Mouse (Mus musculus): ENCODE results near the gene Myh3.

The Myh3 gene

DNA sequence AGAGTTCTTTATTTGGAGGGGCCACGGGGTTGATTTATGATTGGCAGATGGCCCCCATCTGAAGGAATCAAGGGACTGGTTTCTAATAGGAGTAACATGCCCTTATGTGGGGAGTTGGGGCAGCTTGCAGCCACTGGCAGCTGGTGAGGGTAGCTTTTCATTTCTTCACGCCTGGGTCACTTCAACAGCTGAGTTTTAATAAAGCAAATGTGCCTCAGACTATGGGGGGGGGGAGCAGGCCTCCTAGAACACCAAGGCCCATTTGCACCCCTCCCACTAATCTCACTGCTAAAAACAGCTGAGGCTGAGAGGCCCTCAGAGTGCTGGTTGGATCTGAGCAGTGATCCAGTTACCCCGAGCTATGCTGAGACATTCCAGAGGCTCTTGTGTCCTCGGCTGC lies 27.6 kb downstream of the Myh3 start:
- DNase-seq (ENCODE audit: low spot score): no peak

DNA sequence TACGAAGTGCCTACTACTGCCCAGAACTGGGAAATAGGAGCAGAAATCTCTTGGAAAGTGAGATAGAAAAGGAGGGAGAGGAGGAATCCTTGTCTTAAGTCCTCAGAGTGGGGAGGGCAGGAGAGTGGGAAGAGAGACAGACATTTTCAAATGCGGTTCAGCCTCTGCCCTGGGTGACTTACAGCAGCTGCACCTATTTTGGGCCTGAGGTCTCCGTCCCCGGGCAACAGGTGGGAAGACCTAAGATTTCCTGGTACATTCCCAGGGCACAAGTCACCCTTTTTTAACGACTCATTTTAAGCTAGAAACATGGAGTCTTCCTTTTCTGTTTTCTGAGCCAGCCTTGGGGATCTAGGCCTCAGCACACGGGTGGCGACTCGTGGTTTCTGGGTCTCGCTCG lies 28.9 kb downstream of the Myh3 start:
- no peak for DNase-seq (ENCODE audit: low spot score)

DNA sequence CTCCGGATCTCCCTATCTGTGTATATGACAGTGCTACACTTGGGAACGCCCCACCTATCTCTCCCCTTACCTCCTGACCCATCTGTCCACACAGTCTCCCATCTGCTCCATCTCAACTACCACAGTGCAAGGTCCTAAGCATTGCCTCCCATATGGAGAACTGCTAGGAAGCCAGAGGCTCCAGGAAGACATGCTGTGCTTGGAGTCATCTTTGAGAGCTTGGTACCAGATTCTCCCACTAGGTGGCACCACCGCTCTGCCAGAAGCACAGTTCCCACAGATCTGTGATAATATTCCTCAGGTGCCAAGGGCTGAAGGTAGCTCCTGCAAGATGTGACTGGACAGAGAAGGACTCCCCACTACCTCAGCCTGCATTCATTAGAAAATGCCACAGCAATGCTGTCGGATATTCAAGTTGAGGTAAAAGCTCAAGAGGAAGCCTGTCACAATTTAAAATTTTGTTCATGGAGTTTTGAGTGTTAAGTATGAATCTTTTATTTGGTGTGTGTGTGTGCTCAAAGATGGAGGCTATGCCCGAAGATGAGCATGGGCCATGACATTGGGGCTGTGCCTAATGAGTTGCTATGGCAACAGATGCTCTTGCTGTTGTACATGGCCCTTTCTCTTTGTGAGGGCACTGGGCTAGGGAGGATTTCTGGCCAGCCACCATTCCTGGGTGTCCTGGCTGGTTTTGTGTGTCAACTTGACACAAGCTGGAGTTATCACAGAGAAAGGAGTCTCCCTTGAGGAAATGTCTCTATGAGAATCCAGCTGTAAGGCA lies 32.3 kb downstream of the Myh3 start:
- peak; percentile 59 for DNase-seq (ENCODE audit: low spot score)

DNA sequence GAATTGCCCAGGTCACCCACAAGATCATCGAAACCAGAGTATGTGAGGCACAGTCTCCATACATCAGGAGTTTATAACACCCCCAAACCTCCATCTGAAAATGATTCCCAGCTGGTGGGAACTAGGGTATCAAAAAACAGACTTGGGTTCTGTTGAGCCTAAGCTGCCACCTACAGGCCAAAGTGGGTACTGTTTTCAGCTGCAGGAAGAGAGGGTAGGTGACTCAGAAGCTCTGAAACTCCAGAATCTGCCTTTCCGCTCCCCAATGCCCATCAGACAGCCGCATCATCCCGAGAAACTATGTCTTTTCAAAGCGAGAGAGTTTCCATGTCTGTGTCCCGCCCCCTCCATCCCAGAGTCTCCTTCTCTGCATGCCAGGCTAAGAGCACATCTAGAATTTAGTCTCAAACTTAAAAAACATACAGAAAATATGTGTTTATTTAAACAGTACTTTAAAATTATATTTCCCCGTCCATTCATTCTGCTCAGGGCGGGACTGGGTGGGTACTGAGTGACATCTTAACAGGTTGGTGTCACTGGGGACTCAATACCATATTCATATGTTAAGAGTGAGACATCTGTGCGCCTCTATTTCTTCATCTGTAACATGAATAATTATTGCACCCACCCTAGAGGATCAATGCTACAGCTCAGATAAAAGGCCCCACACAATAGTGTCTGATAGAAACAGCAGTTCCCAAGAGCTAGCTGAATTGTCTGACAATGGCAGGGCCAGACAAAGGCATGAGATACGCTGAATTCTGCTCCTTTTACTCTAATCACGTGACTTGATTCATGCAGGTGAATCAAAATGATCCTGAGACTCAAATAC lies 34.1 kb downstream of the Myh3 start:
- DNase-seq (ENCODE audit: low spot score): peak; percentile 46

DNA sequence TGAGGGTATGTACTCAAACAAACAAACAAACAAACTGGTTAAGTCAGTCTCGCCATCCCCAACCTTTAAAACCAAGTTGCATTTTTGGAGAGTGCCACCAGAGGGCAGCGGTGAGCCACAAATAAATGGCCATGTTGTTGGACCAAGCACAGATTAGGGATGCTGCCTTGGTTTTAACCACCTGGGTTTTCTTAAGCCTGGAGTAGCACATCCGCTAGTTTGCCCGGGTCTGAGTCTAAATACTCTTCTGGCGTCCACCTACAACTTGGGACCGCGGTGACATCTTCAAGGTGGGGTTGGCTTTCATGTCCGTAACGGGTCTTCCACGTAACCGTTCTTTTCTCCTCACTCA lies 34.7 kb downstream of the Myh3 start:
- peak; percentile 68 for DNase-seq (ENCODE audit: low spot score)

DNA sequence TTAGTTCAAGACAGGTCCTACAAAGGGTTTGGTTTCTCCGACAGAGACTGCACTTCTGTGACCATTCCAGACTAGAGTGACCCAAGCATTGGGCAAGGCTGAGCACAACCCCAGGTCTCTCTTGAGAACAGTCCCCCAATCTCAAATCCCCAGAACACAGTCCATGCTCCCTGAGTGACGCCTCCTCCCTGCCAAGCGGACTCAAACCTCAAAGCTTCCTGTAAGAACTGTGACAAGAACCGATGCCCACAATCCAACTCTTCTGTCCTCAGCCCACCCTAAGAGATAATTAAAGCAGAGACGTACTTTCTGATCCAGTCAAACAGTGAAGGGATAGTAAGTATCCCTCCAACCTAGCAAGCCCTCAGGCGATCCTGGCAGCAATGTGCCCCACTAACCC lies 35.3 kb downstream of the Myh3 start:
- no peak for DNase-seq (ENCODE audit: low spot score)

DNA sequence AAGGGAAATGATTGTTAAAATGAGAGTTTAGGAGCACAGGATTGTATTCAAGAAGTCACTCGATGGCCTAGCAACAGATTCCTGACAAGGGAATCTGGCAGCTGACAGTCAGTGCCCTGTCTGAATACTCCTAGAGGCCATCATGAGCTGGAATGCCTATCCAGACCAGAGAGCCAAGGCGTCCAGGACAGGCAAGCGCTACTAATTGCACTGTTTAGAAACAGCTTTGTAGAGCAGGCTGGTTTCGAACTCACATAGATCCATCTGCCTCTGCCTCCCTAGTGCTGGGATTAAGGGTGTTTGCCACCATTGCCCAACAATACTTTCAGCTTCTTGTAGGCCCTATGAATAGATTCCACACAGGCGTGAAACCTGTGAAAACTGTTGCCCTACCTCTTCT lies 36.2 kb downstream of the Myh3 start:
- DNase-seq (ENCODE audit: low spot score): no peak

DNA sequence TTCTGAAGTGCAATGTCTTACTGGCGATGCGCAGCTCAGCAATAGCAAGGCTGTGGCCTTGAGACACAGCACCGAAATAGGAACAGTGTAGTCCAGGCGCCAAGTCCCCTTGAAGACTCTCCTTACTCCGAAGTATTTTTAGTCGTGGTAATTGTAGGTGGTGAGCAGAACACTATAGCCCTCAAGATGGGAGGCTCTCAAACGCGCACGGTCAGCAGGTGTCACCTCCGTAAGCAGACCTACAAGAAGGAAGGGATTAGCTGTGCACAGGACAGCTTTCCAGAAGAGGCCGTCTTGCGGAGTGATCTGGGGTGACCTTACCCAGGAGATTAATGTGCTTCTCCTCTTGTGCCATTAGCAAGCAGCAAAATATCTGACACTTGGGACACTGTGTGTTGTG lies 36.8 kb downstream of the Myh3 start:
- no peak for DNase-seq (ENCODE audit: low spot score)

DNA sequence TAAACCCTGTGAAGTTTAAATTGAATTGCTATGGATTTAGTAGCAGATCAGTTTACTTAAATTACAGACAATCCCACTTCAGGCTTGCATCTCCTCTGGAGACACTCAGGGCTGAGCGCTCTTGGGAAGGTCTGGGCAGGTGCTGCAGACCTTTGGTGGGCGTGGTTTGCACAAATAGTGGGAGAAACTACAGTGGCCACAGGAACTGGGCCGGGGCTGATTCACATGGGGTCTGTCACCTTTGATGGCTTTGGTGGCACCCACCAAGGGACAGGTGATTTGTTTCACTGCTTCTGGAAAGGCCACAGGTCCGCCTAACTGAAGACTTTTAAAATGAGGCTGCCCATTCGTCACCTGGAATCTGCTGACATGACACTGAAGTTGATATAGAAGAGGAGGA lies 38.6 kb downstream of the Myh3 start:
- DNase-seq (ENCODE audit: low spot score): no peak

DNA sequence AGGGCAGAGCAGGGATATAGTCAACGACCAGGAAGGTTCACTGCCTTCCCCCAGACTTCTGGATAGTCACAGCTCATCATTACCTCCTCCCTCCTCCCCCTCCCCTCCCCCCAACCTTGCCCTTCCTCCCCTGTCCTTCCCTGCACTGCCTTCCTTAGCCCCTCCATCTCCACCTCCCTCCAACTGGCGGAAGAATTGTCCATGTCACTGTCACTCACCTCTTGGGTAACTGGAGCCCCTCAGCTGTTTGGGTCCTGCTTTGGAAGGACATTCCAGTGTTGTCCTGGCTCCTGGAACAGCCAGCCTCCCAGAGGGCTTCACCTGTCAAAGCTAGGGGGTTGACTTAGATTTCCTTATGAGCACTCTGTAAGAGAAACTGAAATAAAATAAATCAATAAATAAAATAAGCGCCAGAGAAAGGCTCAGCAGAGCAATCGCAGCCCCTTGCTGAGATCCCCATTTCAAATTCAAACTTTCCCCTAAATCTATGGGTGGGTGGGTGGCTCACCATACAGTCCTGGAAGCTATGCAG lies 41.5 kb downstream of the Myh3 start:
- DNase-seq (ENCODE audit: low spot score): no peak

DNA sequence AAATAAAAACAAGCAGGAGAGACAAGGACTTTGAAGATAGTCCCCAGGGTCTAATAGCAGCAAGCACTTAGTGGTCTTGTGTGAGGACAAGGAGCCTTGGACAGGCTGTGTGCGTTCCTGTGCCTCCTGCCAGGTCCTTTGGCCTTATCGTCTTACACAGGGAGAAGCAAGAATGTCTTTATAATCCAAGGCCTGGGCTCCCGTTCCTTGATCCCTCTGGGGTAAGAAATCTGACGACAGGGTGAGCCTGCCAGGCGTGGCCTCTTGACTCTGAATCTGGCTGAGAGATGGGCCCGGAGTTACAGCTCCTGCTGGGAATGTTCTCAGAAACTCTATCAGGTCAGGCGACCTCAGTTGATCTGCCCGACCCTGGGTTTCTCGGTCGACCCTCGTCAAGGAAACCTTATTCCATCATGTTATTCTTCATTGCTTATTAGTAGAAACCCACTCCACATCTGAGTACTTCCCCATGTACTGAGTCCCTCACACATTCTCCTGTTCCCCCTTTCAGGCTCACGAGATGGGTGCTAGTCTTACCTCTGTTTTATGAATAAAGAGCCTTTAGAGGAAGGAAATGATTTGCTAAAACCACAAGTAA lies 42.7 kb downstream of the Myh3 start:
- DNase-seq (ENCODE audit: low spot score): no peak

DNA sequence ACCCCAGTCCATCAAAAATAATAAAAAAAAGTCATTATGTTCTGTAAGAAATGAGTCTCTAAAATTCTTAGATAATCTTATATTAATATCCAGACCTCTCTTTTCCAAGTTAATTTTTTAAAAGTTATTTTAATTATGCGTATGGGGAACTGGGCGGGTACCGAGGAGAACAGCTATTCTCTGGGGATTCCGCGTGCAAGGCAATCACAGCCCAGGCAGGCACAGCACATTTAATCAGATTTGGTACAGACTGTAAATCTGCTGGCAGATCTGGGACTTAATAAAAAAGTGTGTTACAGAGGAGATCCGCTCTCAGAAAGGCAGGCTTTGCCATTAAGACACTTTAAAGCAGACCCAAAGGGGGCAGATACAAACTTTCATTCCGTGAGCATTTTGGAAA lies 46.8 kb downstream of the Myh3 start:
- DNase-seq (ENCODE audit: low spot score): no peak

DNA sequence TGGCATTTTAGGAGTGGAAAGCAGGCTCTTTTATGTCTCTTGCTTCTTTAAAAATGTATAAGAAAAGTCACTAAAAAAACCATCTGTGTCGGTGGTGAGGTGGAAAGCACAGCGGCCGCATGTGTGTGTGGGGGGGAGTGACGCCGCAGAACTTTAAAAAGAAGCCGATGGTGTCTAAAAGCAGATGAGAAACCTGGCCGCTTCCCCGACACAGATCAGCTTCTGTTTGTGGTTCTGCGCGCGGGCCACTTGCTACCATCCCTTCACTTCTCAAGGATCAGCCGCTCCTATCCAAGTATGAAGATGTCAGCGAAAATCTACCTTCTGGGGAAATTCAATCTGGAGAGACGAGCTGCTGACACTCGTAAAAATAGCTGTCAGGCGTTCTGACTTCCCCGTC lies 47.3 kb downstream of the Myh3 start:
- no peak for DNase-seq (ENCODE audit: low spot score)

DNA sequence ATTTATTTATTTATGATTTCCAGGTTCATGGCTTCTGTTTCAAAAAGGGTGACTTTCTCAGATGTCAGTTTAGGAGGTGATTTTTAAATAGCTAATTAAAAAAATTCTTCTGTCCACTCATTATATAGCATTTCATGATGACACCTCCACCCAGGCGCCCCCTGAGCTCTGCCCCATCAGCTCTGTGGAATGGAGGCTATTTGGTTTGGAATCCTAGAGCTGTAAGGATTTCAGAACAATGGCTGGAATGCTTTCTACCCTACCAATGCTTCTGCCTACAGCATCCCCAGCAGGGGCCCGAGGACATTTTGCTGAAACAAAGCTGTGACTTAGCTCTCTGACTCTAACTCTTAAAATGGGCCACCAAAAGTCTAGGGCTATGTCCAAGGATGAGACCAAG lies 55.4 kb downstream of the Myh3 start:
- DNase-seq (ENCODE audit: low spot score): no peak

DNA sequence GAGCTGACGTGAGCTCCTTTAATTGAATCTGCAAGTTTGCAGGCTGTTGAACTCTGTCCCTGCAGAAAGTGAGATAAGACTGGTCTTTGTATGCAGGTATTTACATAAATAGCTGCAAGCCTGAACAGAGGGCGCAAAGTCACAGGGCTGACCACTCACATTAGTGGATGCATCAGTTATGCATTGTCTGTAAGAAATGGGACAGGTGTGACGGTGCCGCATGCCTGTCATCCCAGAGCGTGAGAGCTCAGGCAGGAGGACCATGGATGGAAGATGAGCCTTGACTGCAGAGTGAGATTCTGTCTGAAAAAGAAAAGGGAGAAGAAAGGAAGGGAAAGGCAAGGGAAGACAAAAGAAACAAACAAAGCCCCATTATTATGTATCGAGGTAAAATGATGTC lies 56.6 kb downstream of the Myh3 start:
- DNase-seq (ENCODE audit: low spot score): no peak

DNA sequence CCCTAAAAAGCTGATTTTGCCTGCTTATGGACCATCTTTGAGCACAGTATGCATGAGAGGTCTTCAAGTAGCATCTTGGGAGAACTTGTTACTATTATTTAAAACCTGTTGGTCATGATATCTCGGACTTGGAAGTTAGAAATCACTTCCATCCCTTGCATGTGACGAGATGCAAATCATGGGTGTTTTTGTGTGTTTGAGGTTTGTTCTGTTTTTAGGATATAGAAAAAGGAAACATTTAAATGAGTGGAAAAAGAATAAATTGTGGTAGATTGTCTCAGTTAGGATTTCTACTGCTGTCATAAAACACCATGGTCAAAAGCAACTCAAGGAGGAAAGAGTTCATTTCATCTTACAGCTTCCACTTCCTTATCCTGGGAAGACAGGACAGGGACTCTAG lies 57.4 kb downstream of the Myh3 start:
- DNase-seq (ENCODE audit: low spot score): no peak

DNA sequence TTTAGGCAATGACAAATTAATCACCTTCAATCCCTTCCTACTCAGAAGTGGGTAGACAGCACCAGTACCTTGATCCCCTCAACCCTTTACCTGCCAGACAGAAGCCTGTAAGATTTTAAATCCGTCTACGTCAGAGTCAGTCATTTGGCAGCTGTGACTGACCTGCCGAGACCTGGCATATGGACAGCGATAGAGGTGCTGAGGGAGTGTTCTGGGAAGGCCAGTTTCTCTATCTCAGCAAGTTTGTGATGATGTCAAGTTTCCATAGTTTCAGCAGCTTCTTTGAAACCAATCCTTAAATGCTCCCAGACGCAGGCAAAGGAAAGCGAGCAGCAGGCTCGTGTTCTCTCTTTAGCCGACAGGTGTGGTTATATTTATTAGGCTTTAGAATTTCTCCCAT lies 61.5 kb downstream of the Myh3 start:
- no peak for DNase-seq (ENCODE audit: low spot score)

DNA sequence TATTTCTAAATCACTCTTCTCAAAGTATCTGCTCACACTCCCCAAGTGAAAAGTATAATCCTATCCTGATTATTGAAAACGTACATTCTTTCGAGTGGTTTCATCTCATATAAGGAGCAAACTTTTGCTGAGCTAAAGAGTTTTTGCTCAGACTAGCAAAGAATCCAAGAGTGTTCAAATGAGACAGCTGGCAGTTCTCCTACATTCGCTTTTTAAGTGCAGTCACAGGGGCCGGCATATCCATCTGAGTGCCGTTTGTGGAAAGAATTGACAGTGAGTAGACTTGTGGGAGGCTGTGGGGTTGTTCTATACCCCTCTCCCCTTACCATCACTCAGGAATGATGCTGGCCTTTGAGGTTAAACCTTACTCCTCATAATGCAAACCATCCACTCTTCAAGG lies 62.1 kb downstream of the Myh3 start:
- DNase-seq (ENCODE audit: low spot score): no peak

DNA sequence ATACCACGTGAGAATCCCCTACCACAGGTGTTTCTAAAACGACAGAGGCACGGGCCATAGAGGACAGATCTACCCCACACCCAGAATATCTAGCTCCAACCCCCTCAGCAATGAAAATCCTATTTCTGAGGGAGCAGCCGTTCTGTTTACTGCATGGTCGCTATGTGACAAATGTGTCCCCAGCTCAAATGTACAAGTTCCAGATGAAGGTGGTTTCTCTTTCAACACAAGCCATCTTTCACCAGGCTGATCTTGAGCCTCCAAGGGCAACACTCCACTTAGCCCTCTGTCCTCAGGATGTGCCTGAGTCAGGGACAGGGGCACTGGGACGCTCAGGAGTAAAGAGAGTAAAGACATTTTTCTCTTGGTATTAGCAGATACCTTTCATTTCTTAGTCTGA lies 62.9 kb downstream of the Myh3 start:
- DNase-seq (ENCODE audit: low spot score): no peak

DNA sequence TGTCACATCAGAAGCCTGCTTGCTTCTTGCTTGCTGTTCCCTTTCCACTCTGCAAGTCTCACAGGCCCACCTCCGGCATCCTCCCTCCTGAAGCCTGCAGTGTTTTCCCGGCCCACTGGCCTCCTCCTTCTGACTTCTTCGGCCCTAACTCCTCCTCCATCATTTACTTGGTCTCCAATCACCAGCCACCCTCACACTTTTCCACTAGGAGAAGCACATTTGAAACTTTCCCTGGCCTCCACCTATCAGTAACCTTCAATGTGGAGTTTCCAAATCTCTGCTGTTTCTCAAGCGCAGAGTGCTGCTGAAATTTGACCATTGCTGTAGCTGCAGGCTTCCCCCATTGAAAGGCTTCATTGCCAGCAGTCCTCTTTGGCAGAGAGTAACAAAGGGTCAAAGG lies 63.9 kb downstream of the Myh3 start:
- DNase-seq (ENCODE audit: low spot score): no peak

DNA sequence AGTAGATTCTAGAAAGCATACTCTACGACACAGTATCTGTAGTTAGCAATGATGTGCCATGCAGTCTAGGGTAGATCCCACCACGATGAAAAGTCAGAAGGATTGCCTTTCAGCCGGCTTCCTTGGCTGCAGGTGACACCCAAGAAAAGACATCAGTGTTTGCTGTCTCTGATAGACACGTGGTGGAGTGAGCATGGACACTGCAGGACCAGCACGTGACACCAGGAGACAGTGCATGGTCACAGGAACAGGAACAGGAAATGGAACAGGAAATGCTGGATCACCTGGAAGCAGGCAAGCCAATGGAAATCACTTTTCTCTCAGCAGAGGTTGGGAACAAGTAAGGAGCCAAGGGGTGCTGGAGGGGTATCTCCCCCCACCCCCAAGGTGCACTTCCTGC lies 65.0 kb downstream of the Myh3 start:
- no peak for DNase-seq (ENCODE audit: low spot score)

DNA sequence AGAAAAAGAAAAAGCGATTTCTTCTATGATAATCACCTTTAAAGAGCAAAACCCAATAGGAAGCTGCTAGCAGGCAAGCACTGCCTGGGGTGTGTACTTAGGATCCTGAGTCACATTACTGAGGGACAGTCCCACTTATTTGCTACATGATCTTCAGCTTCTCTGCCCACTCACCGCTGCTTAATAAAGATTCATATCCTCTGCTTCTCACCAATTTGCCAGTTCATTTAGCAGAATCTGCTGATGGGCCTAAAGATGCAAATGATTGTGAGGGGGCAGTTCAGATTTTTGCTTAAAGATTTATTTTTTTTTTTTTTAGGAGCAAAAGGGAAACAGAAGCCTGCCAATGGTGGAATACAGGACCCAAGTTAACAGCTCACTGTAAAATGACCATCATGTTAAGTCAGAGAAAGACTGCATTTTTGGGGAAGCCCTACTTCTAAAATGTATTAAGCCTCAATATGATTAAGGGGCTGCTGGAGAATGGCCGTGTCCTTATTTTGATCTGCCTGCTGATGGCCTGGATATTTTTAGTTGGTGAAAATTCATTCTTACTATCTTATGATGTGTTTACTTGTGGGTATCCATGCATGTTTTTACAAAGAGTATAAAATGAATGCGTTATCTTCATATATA lies 65.9 kb downstream of the Myh3 start:
- DNase-seq (ENCODE audit: low spot score): no peak
